Mouse (Mus musculus): ENCODE data around the gene Coa5. TPM values are rescaled to one million over a fixed set of nuclear protein-coding genes. Genes with fewer than 3 reads are reported as not detected.

The Coa5 gene
- total RNA-seq, 2 experiments from 2014 or later = 92.3 to 105 TPM

- DNase-seq = no peak
Observed at GRCm38 (mm10) chr1:37430297-37430840, 466 bp upstream of the Coa5 start.

GRCm38 (mm10) chr1:37428911-37429310, 992 bp downstream of the Coa5 start:
- DNase-seq = no peak

GRCm38 (mm10) chr1:37427144-37427875, 2.6 kb downstream of the Coa5 start:
- no peak for DNase-seq

GRCm38 (mm10) chr1:37419420-37419819, 10.5 kb downstream of the Coa5 start:
- DNase-seq = peak; percentile 73

GRCm38 (mm10) chr1:37415394-37415793, 14.5 kb downstream of the Coa5 start:
- no peak for DNase-seq

GRCm38 (mm10) chr1:37409647-37410046, 20.3 kb downstream of the Coa5 start:
- DNase-seq = no peak

- DNase-seq = no peak
Observed at GRCm38 (mm10) chr1:37408678-37409077, 21.2 kb downstream of the Coa5 start.

GRCm38 (mm10) chr1:37408059-37408458, 21.8 kb downstream of the Coa5 start:
- no peak for DNase-seq

GRCm38 (mm10) chr1:37407228-37407627, 22.7 kb downstream of the Coa5 start:
- DNase-seq = no peak

GRCm38 (mm10) chr1:37405137-37405536, 24.8 kb downstream of the Coa5 start:
- DNase-seq = no peak

- peak; percentile 71 for DNase-seq
Observed at GRCm38 (mm10) chr1:37401687-37402086, 28.2 kb downstream of the Coa5 start.

- no peak for DNase-seq
Observed at GRCm38 (mm10) chr1:37399734-37400133, 30.2 kb downstream of the Coa5 start.

GRCm38 (mm10) chr1:37398961-37399360, 30.9 kb downstream of the Coa5 start:
- DNase-seq = no peak

- DNase-seq = no peak
Observed at GRCm38 (mm10) chr1:37396481-37396880, 33.4 kb downstream of the Coa5 start.

GRCm38 (mm10) chr1:37393174-37393573, 36.7 kb downstream of the Coa5 start:
- no peak for DNase-seq

GRCm38 (mm10) chr1:37386448-37386971, 43.4 kb downstream of the Coa5 start:
- no peak for DNase-seq

GRCm38 (mm10) chr1:37384304-37384703, 45.6 kb downstream of the Coa5 start:
- DNase-seq = no peak

GRCm38 (mm10) chr1:37380913-37381312, 49.0 kb downstream of the Coa5 start:
- no peak for DNase-seq

GRCm38 (mm10) chr1:37379536-37379935, 50.4 kb downstream of the Coa5 start:
- DNase-seq = no peak

- DNase-seq = no peak
Observed at GRCm38 (mm10) chr1:37378095-37378494, 51.8 kb downstream of the Coa5 start.

- no peak for DNase-seq
Observed at GRCm38 (mm10) chr1:37376751-37377150, 53.2 kb downstream of the Coa5 start.

GRCm38 (mm10) chr1:37376177-37376576, 53.7 kb downstream of the Coa5 start:
- no peak for DNase-seq

- no peak for DNase-seq
Observed at GRCm38 (mm10) chr1:37368768-37369385, 61.0 kb downstream of the Coa5 start.
